Mouse (Mus musculus): ENCODE measurements at regions not wholly inside any gene's neighbourhood (a gene's known extent, or its start where the extent isn't known, plus 50 kb on each side); places are given as distances from the start of the nearest gene placed in this dataset.

- intact Hi-C loops (cut with DNase I), result no loop called here
- DNase-seq, result no peak
Measured at GRCm38 (mm10) chr1:137477239-137477638, 517.0 kb upstream of the Nr5a2 start.

- no peak for DNase-seq
- intact Hi-C loops (cut with DNase I), result no loop called here
Measured at GRCm38 (mm10) chr1:137474858-137475257, 514.6 kb upstream of the Nr5a2 start.

- no peak for DNase-seq
- intact Hi-C loops (cut with DNase I), result no loop called here
Measured at GRCm38 (mm10) chr1:137473800-137474685, 513.8 kb upstream of the Nr5a2 start.

GRCm38 (mm10) chr1:137464971-137465370 is 504.7 kb upstream of the Nr5a2 start:
- no peak for DNase-seq
- intact Hi-C loops (cut with DNase I), result no loop called here

GRCm38 (mm10) chr1:137461189-137461588 is 500.9 kb upstream of the Nr5a2 start:
- intact Hi-C loops (cut with DNase I), result no loop called here
- no peak for DNase-seq

- DNase-seq, result peak; percentile 59
- intact Hi-C loops (cut with DNase I), result no loop called here
Measured at GRCm38 (mm10) chr1:137453446-137454208, 493.4 kb upstream of the Nr5a2 start.

- intact Hi-C loops (cut with DNase I), result no loop called here
- DNase-seq, result no peak
Measured at GRCm38 (mm10) chr1:137452749-137453148, 492.5 kb upstream of the Nr5a2 start.

GRCm38 (mm10) chr1:137446497-137446896 is 486.2 kb upstream of the Nr5a2 start:
- intact Hi-C loops (cut with DNase I), result no loop called here
- DNase-seq, result no peak

GRCm38 (mm10) chr1:137428110-137428509 is 467.9 kb upstream of the Nr5a2 start:
- no peak for DNase-seq
- intact Hi-C loops (cut with DNase I), result no loop called here

- DNase-seq, result no peak
Measured at GRCm38 (mm10) chr1:137418388-137418787, 458.1 kb upstream of the Nr5a2 start.

GRCm38 (mm10) chr1:137396736-137397135 is 436.5 kb upstream of the Nr5a2 start:
- intact Hi-C loops (cut with DNase I), result no loop called here

More at GRCm38 (mm10) chr1:137418388-137418787, 458.1 kb upstream of the Nr5a2 start:
- intact Hi-C loops (cut with DNase I), result no loop called here

GRCm38 (mm10) chr1:137387509-137387908 is 427.3 kb upstream of the Nr5a2 start:
- DNase-seq, result no peak
- intact Hi-C loops (cut with DNase I), result no loop called here

More at GRCm38 (mm10) chr1:137396736-137397135, 436.5 kb upstream of the Nr5a2 start:
- DNase-seq, result no peak

- DNase-seq, result no peak
- intact Hi-C loops (cut with DNase I), result no loop called here
Measured at GRCm38 (mm10) chr1:137378072-137378985, 418.1 kb upstream of the Nr5a2 start.

GRCm38 (mm10) chr1:137376685-137377084 is 416.4 kb upstream of the Nr5a2 start:
- intact Hi-C loops (cut with DNase I), result no loop called here
- no peak for DNase-seq

- DNase-seq, result no peak
- intact Hi-C loops (cut with DNase I), result no loop called here
Measured at GRCm38 (mm10) chr1:137374641-137375040, 414.4 kb upstream of the Nr5a2 start.

GRCm38 (mm10) chr1:137373509-137374420 is 413.5 kb upstream of the Nr5a2 start:
- DNase-seq, result no peak
- intact Hi-C loops (cut with DNase I), result no loop called here

- intact Hi-C loops (cut with DNase I), result no loop called here
- DNase-seq, result no peak
Measured at GRCm38 (mm10) chr1:137372236-137372635, 412.0 kb upstream of the Nr5a2 start.

- intact Hi-C loops (cut with DNase I), result no loop called here
Measured at GRCm38 (mm10) chr1:137364396-137364795, 404.1 kb upstream of the Nr5a2 start.

GRCm38 (mm10) chr1:137363969-137364368 is 403.7 kb upstream of the Nr5a2 start:
- intact Hi-C loops (cut with DNase I), result no loop called here

More at GRCm38 (mm10) chr1:137364396-137364795, 404.1 kb upstream of the Nr5a2 start:
- DNase-seq, result no peak

GRCm38 (mm10) chr1:137363561-137363960 is 403.3 kb upstream of the Nr5a2 start:
- intact Hi-C loops (cut with DNase I), result no loop called here
- DNase-seq, result no peak

More at GRCm38 (mm10) chr1:137363969-137364368, 403.7 kb upstream of the Nr5a2 start:
- DNase-seq, result no peak

Measured in left cerebral cortex, postnatal 4 days (tissue).